Mouse (Mus musculus) ovary, postnatal 14 days (tissue): Measurements from ENCODE around the gene Thra.
A peak's percentile ranks its signal among the peaks of the same experiment; 100 is the strongest.
"Not testable (repeated sequence)": the region's sequence is repeated elsewhere in the genome, so short reads cannot be mapped to it uniquely, and the experiment has no call there.

ENCODE experiments used
- DNase-seq: peaks from one replicate; pipeline ENCODE4 v3.0.0; 2022; ENCODE audit warnings: low spot score

The Thra gene

GRCm38 (mm10) chr11:98740393-98741050 lies at the start of gene Thra:
Gene Thra (plus strand): TSS chr11:98740638.
- DNase-seq: peak; percentile 63

GRCm38 (mm10) chr11:98693201-98693600 lies 47.2 kb upstream of the Thra start:
- no peak for DNase-seq

- DNase-seq: no peak
Measured at GRCm38 (mm10) chr11:98693746-98694145, 46.7 kb upstream of the Thra start.

- DNase-seq: no peak
Measured at GRCm38 (mm10) chr11:98694301-98694700, 46.1 kb upstream of the Thra start.

GRCm38 (mm10) chr11:98695408-98695807 lies 45.0 kb upstream of the Thra start:
- no peak for DNase-seq

- DNase-seq: no peak
Measured at GRCm38 (mm10) chr11:98696454-98697216, 43.8 kb upstream of the Thra start.

- DNase-seq: no peak
Measured at GRCm38 (mm10) chr11:98697225-98697624, 43.2 kb upstream of the Thra start.

GRCm38 (mm10) chr11:98698849-98699640 lies 41.4 kb upstream of the Thra start:
- DNase-seq: no peak

- DNase-seq: peak; percentile 78
Measured at GRCm38 (mm10) chr11:98699911-98700310, 40.5 kb upstream of the Thra start.

- DNase-seq: no peak
Measured at GRCm38 (mm10) chr11:98701213-98701670, 39.2 kb upstream of the Thra start, which contains the start of gene Csf3. Gene Csf3 (plus strand): TSS chr11:98701263.

- no peak for DNase-seq
Measured at GRCm38 (mm10) chr11:98702323-98702722, 38.1 kb upstream of the Thra start.

GRCm38 (mm10) chr11:98705021-98705420 lies 35.4 kb upstream of the Thra start:
- DNase-seq: no peak

- peak; percentile 78 for DNase-seq
Measured at GRCm38 (mm10) chr11:98707401-98708281, 32.8 kb upstream of the Thra start.

- no peak for DNase-seq
Measured at GRCm38 (mm10) chr11:98708282-98708956, 32.0 kb upstream of the Thra start.

GRCm38 (mm10) chr11:98709001-98709741 lies 31.3 kb upstream of the Thra start:
- DNase-seq: peak; percentile 49

GRCm38 (mm10) chr11:98710416-98711045 lies 29.9 kb upstream of the Thra start:
- DNase-seq: peak; percentile 84

- no peak for DNase-seq
Measured at GRCm38 (mm10) chr11:98711046-98711434, 29.4 kb upstream of the Thra start.

- not testable (repeated sequence) for DNase-seq
Measured at GRCm38 (mm10) chr11:98712009-98712408, 28.4 kb upstream of the Thra start.

- DNase-seq: no peak
Measured at GRCm38 (mm10) chr11:98713703-98714102, 26.7 kb upstream of the Thra start.

GRCm38 (mm10) chr11:98715946-98716345 lies 24.5 kb upstream of the Thra start:
- no peak for DNase-seq
